Mouse (Mus musculus) bone marrow macrophage, adult 2 months (primary cell): Measurements from ENCODE around the gene Cadm1.

Source experiments
- CTCF ChIP-seq: IDR thresholded peaks from 2 replicates; pipeline ENCODE4 v1.5.1; 2012; ENCODE audit warnings: low read depth, mild to moderate bottlenecking, low read length, moderate library complexity
- POLR2A ChIP-seq: IDR thresholded peaks from 2 replicates; pipeline ENCODE4 v1.6.1; 2012; ENCODE audit warnings: mild to moderate bottlenecking, low read depth, low read length, borderline replicate concordance

- TF ChIP-seq CTCF (no peak), POLR2A (no peak)
These were observed 122.2 kb downstream of the Cadm1 start for GRCm38 (mm10) chr9:47652203-47652602.
